Mouse (Mus musculus) olfactory bulb, adult 2 months (tissue): Measurements from ENCODE around the gene B9d1.

ENCODE experiments used
- CTCF ChIP-seq: fragments of 200-500 bp; IDR thresholded peaks from 2 replicates; pipeline ENCODE4 v1.5.1; 2012; ENCODE audit warnings: low read depth, mild to moderate bottlenecking, low read length, moderate library complexity; ENCODE audit not compliant: insufficient read depth
- POLR2A ChIP-seq: fragments of 200-500 bp; IDR thresholded peaks from 2 replicates; pipeline ENCODE4 v1.6.1; 2012; ENCODE audit warnings: mild to moderate bottlenecking, low read depth, low read length, moderate library complexity; ENCODE audit not compliant: insufficient read depth

DNA sequence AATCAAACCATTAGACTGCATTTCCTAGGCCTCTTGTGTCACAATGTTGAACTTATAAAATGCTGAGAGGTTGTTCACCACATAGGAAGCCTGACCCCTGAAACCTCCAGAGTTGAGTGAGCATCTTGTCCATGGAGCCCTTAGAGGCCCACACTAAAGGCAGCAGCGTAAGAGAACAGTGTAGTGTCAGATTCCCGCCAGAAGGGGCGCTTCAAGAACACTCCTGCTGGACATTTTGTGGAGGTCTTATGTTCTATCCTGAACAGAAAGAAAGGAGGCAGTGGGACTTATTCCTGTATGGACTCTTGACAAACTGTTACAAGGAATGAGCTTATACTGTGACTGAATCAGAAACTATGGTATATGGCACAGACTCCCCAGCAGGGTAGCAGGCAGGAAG, 10.0 kb downstream of the B9d1 start:
- no peak for TF ChIP-seq CTCF
- no peak for TF ChIP-seq POLR2A
